Mouse (Mus musculus) right cerebral cortex, postnatal 25 days (tissue): ENCODE data around the gene Lamc3.

Experiments used
- DNase-seq: peaks from one replicate; pipeline ENCODE4 v3.0.0; 2022

Gene Lamc3

GRCm38 (mm10) chr2:31990961-31991360 lies 103.9 kb downstream of the Lamc3 start:
- no peak for DNase-seq

- DNase-seq = no peak
Measured at GRCm38 (mm10) chr2:31994896-31995295, 107.8 kb downstream of the Lamc3 start.

GRCm38 (mm10) chr2:31996060-31996459 lies 109.0 kb downstream of the Lamc3 start:
- DNase-seq = peak; percentile 63
